Mouse (Mus musculus): ENCODE results near the gene Bphl.
"Not testable (repeated sequence)": the region's sequence is repeated elsewhere in the genome, so short reads cannot be mapped to it uniquely, and the experiment has no call there.

Bphl gene

GRCm38 (mm10) chr13:34088201-34088649, 50.8 kb downstream of the Bphl start:
- not testable (repeated sequence) for DNase-seq (ENCODE audit: low read depth, low spot score)

DNA sequence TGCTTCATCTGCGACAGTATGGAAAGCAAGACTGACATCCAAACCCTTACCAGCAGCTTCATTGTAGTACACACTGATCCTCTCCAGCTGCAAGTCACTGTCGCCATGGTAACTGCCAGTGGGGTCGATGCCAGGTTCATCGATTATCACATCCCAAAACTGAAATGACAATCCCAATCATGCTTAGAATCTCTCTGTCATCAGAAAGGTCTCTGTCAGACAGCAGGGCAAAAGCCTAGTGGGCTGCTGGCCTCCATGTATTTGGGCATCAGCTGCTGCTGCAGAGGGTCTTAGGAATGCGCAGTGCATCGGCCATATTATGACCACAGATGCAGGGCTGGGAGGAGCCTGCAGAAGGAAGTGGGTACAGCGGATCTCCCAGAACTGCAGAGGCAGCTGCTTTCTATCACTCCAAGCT, 51.5 kb downstream of the Bphl start:
- no peak for DNase-seq (ENCODE audit: low read depth, low spot score)

GRCm38 (mm10) chr13:34089358-34089757, 52.0 kb downstream of the Bphl start:
- no peak for DNase-seq (ENCODE audit: low read depth, low spot score)

DNA sequence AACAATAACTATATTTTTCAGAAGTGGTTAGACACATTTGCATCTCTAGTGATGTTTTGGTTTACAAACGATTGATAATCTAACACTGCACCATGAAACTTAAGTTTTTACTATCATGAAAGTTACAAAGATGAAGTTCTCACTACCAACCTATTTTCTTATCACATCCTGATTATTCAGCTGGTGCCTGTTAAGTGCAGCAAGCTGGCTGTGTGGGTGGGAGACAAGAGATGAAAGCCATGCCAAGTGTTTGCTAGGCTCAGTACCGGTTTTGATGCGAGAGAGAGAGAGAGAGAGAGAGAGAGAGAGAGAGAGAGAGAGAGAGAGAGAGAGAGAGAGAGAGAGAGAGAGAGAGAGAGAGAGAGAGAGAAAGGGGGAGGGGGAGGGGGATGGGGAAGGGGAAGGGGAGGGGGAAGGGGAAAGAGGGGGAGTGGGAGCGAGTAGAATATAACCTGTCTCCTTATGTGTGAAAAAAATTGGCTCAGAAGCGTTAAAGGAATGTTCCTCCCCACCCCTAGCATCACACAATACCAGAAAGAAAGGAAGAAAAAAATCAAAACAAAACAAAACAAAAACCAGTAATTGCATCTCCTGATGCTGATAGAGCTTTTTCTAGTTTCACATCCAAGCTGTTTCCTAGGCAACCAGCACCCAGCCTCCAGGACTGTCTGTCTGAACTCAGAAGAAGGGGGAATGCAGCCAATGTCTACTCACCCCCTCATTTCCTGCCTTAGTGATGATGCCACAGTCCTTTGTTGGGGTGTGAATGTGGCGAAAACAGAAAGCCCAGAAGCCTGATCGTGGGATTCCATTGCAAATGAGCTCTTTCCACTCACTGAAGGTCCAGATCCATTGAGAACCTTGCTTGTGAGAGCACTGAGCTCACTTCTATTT, 58.4 kb downstream of the Bphl start:
- DNase-seq (ENCODE audit: low read depth, low spot score), result peak; percentile 35

GRCm38 (mm10) chr13:34096455-34096854, 59.1 kb downstream of the Bphl start:
- DNase-seq (ENCODE audit: low read depth, low spot score), result no peak

- DNase-seq (ENCODE audit: low read depth, low spot score), result no peak
Observed at GRCm38 (mm10) chr13:34097086-34097485, 59.7 kb downstream of the Bphl start.

DNA sequence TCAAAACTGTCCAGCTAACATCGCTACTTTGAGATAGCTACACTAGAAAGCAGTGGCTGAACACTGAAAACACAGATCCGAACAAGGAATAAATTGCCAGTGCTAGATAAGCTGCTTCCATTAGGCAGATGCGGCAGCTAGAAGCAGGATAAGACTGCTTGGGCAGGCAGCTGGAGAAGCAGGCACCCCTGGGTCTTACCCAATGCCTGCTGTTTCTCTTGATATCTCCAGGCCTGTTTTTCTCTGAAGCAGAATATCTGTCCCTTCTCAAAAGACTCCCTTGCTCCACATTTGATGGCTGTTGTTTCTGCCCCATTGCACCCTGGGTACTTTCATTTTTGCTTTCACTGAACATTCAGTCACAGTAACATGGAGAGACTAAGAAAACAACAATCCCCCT, 63.3 kb downstream of the Bphl start:
- no peak for DNase-seq (ENCODE audit: low read depth, low spot score)

DNA sequence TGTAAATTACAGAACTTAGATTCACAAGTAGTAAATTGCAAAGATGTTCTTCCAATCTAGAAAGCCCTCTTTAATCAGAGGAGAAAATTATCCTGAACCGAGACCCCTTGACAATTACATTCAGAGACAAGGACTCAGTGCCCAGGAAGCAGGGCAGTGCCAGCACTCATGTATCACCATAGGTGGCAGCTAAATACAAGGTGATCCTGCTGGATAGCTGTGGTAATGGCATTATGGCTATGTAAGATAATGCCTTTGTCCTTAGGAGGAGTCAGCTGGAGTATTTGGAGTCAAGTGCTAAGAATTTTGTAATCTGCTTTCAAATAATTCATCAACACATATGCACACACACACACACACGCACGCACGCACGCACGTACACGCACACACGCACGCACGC, 63.9 kb downstream of the Bphl start:
- no peak for DNase-seq (ENCODE audit: low read depth, low spot score)

DNA sequence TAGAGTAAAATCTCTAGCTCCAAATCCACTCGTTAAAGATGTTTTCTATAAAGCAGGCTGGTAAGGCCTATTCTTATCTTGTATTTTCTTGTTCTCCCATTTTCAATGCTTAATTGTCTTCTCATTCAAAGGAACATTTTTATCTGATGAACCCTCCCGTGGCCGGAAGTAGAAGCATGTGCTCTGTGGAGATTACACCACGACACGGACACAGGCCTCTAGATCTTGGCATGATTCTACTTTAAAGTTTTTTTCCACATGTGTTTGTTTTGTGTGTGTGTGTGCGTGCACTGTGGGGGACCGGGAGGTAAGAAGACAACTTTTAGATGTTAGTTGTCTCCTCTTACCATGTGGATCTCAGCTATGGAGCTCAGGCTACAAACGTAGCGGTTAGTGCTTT, 64.5 kb downstream of the Bphl start:
- no peak for DNase-seq (ENCODE audit: low read depth, low spot score)

DNA sequence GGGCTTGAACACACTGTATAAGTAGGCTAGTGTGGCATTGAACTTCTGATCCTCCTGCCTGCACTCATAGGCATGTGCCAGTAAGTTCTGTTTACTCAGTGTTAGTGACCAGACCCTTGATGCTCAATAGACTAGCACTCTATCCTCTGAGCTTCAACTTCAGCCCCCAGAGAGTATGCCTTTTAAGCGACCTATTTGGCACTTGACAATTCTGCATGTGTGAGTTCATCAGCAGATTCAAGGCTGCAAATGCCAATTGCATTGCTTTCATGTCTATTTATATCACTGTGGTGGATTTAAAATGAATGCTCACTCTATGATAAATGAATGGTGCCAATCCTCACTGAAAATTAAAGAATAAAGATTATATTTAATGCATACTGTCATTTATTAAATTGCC, 68.0 kb downstream of the Bphl start:
- no peak for DNase-seq (ENCODE audit: low read depth, low spot score)

DNA sequence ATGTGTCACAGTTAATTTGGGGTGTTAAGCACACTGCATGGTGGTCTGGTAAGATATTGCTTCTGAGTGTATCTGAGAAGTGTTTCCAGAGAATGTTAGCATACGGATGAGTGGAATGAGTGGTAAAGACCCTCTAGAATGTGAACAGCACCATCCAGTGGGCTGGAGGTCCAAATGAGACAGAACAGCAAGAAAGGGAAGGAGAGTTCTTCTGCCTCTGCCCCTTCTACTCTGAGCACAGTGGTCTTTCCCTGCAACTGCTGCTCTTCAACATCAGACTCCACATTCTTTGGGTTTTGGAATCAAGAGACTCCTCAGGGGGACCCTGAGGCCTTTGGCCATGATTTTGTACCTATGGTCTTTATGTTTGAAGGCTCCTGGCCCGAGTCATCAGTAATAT, 68.9 kb downstream of the Bphl start:
- peak; percentile 74 for DNase-seq (ENCODE audit: low read depth, low spot score)

GRCm38 (mm10) chr13:34106999-34107398, 69.6 kb downstream of the Bphl start:
- DNase-seq (ENCODE audit: low read depth, low spot score), result no peak

GRCm38 (mm10) chr13:34109035-34109676, 71.8 kb downstream of the Bphl start:
- DNase-seq (ENCODE audit: low read depth, low spot score), result peak; percentile 33

GRCm38 (mm10) chr13:34109677-34110058, 72.3 kb downstream of the Bphl start:
- DNase-seq (ENCODE audit: low read depth, low spot score), result peak; percentile 98

DNA sequence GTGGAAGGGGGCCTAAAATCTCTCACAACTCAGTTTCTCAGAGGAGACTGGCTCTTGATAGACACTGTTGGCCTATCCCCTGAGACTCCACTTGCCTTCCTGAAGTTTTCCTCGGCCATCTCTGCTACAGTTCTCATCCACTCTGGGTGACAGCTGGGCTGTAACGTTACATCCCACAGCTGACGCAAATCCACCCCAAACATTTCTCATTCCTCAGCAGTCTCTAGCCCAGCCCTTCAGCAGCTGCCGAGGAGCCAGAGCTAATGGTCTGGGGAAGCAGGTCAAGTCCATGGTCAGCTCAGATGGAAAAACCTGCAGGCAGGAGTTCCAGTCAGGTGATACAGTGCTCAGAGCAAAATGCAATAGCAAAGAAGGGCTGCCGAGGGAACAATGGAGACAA, 73.6 kb downstream of the Bphl start:
- DNase-seq (ENCODE audit: low read depth, low spot score), result no peak

DNA sequence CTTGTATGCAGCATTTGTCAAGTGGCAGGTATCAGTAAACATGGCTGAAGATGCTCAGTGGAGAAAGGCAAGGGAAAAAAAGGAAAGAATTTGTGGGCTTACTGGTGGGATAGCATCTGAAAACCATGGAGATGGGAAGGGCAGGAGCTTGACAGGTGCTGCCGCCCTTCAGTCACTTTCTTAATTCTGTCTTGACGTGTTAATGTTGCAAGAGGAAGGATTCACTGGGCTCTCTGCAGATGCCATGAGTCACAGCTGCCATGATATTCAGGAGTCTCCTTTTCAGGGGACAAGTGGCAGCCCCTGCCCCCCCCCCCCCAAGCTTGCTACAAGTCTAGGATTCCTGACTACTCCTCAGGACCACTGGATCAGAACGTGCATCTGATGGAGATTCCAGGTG, 74.5 kb downstream of the Bphl start:
- DNase-seq (ENCODE audit: low read depth, low spot score), result no peak

- no peak for DNase-seq (ENCODE audit: low read depth, low spot score)
Observed at GRCm38 (mm10) chr13:34112369-34113081, 75.1 kb downstream of the Bphl start.

DNA sequence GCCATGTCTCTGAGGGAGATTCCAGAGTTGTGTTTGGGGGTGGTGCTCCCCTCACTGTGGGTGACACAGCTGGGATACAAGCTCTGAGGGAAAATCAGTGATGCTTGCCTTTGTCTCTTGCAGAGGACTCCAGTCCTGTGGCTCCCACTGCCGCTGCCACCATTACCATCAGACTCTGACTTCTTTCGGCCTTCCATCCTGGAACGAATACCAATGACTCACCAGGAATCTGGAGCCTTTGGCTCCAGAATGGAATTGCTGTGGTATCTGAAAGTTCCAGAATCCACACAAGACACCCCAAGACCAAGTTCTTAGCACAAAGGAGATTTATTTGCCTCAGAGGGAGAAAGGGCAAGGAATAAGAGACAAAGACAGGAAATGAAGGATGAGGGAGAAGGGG, 75.7 kb downstream of the Bphl start:
- DNase-seq (ENCODE audit: low read depth, low spot score), result no peak

DNA sequence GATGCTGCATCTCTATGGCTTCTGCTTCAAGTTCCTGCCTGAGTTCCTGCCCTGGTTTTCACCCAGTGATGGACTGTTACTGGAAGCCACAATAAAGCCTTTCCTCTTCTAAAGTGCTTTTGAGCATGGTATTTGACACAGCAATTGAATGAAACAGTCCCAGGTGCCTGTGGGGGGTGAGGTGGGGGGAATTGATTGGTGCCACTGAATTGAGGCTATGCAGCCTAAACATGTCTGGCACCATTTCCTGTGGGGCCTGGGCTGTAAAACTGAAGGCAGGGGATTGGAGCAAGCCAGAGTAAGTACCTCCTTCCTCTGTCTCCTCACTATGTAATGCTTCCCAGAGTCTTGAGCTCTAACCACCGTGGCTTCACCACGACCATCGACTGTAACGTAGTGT, 77.3 kb downstream of the Bphl start:
- DNase-seq (ENCODE audit: low read depth, low spot score), result no peak

DNA sequence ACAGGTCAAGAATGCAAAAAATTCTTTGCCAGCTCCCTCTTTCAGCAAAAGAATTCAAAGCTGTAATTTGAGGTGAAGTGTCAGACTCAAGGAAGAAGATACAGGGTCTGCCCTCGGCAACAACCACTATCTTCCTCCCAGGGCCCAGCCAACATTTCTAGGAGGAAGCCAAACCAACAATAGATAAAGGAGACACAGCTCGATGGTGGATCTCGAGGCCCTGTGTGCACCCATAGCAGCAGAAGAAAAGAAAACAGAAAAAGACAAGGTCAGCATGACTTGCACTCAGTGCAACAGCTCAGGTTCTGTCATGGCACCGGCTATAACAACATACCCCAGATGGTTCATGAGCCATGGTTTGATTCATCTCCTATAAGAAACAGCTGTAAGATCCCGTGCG, 79.1 kb downstream of the Bphl start:
- no peak for DNase-seq (ENCODE audit: low read depth, low spot score)

- no peak for DNase-seq (ENCODE audit: low read depth, low spot score)
Observed at GRCm38 (mm10) chr13:34118816-34119215, 81.4 kb downstream of the Bphl start.

- DNase-seq (ENCODE audit: low read depth, low spot score), result no peak
Observed at GRCm38 (mm10) chr13:34119406-34119805, 82.0 kb downstream of the Bphl start.
